Mouse (Mus musculus) liver, embryonic 14.5 days (tissue): ENCODE results near the gene Pip4p1. TPM values are rescaled to one million over a fixed set of nuclear protein-coding genes. Genes with fewer than 3 reads are reported as not detected.
A peak's percentile ranks its signal among the peaks of the same experiment; 100 is the strongest.
"Not testable (repeated sequence)": the region's sequence is repeated elsewhere in the genome, so short reads cannot be mapped to it uniquely, and the experiment has no call there.

Experiments used
- ATAC-seq: fragments of 200-750 bp; cut with Nextera tagmentation; 2 replicates; pipeline ENCODE4 v1.8.0; 2017; ENCODE audit warnings: moderate number of reproducible peaks, mild to moderate bottlenecking, moderate library complexity; ENCODE audit not compliant: insufficient read depth
- DNase-seq, 3 experiments: peaks; one replicate each; pipeline ENCODE4 v3.0.0-alpha.2; 2012 to 2013; ENCODE audit warnings: low read depth in 3 of 3, low spot score in 3 of 3
- H3K27ac ChIP-seq: fragments of 300-500 bp; sonication (generic); 2 replicates; pipeline ENCODE4 v1.5.1; 2014; ENCODE audit warnings: moderate library complexity, mild to moderate bottlenecking, control low read depth, inconsistent platforms
- H3K27me3 ChIP-seq: fragments of 300-500 bp; sonication (generic); 2 replicates; pipeline ENCODE4 v1.6.1; 2014; ENCODE audit warnings: mild to moderate bottlenecking, low read length, moderate library complexity; ENCODE audit not compliant: control insufficient read depth, insufficient read depth
- H3K36me3 ChIP-seq: fragments of 300-500 bp; sonication (generic); replicated peaks from 2 replicates; pipeline ENCODE4 v1.6.1; 2014; ENCODE audit warnings: low read depth; ENCODE audit not compliant: control insufficient read depth, insufficient read depth
- H3K4me1 ChIP-seq, 2 experiments: fragments of 200-500 bp in 1 of 2; fragments of 300-500 bp in 1 of 2; sonication (generic) in 1 of 2; replicated peaks; 2 replicates each; pipeline ENCODE4 v1.6.1; 2012 to 2014; ENCODE audit warnings: antibody characterized with exemption in 1 of 2, inconsistent platforms in 1 of 2, low read length in 1 of 2; ENCODE audit not compliant: control insufficient read depth in 2 of 2, insufficient read depth in 2 of 2
- H3K4me2 ChIP-seq: fragments of 300-500 bp; sonication (generic); 2 replicates; pipeline ENCODE4 v1.6.1; 2014; ENCODE audit warnings: low read depth, mild to moderate bottlenecking, control low read depth, moderate library complexity
- H3K4me3 ChIP-seq, 2 experiments: fragments of 200-500 bp in 1 of 2; fragments of 300-500 bp in 1 of 2; sonication (generic) in 1 of 2; 2 replicates each; pipeline ENCODE4 v1.5.1; 2012 to 2014; ENCODE audit warnings: low read depth in 2 of 2, low read length in 2 of 2, mild to moderate bottlenecking in 2 of 2, control low read depth in 1 of 2, inconsistent platforms in 1 of 2, moderate library complexity in 1 of 2; ENCODE audit not compliant: insufficient read depth in 1 of 2
- H3K9ac ChIP-seq: fragments of 300-500 bp; sonication (generic); replicated peaks from 2 replicates; pipeline ENCODE4 v1.6.1; 2014; ENCODE audit warnings: mild to moderate bottlenecking, control low read depth, moderate library complexity
- H3K9me3 ChIP-seq: fragments of 300-500 bp; sonication (generic); 2 replicates; pipeline ENCODE4 v1.6.1; 2016; ENCODE audit warnings: low read length, mixed read lengths; ENCODE audit not compliant: control insufficient read depth
- CTCF ChIP-seq: IDR thresholded peaks from 2 replicates; pipeline ENCODE4 v1.5.1; 2016; ENCODE audit warnings: antibody characterized with exemption, low read depth, control low read depth
- EP300 ChIP-seq: IDR thresholded peaks from 2 replicates; pipeline ENCODE4 v1.6.1; 2016; ENCODE audit warnings: antibody characterized with exemption, low read depth
- WGBS: fragments of 180-500 bp; shearing (Covaris S2); extraction: QIAGEN DNeasy Blood & Tissue Kit; methylation state at CpG from one replicate; pipeline ENCODE4 v1.1.7; 2014; ENCODE audit not compliant: insufficient replicate concordance; 5-methylcytosine and 5-hydroxymethylcytosine counted together
- polyA plus RNA-seq, 2 experiments: library from polyadenylated mRNA; depleted of rRNA in 1 of 2; stranded (reverse) in 1 of 2; unstranded in 1 of 2; fragments of >200 nt; fragmentation: Nextera tagmentation in 1 of 2; extraction: Ambion mirVana in 1 of 2; gene quantifications; 2 replicates each; pipeline versions ENCODE4 v1.2.1 to v1.2.3; 2012 to 2014

Gene Pip4p1
- polyA plus RNA-seq, 2 experiments = 16.9 to 24.7 TPM

GRCm38 (mm10) chr14:50955487-50955886, 24.8 kb upstream of the Pip4p1 start:
- H3K36me3 ChIP-seq = peaks cover 18% of the 10 kb centered on the region
- 65% methylated on average over 10 of the region's 10 CpGs for WGBS
- H3K4me1 ChIP-seq = peaks cover 10 to 26% of the 10 kb centered on the region in 2 experiments; a peak in 3 of 4 replicates
- no peak overlapping the region for H3K4me3 ChIP-seq
- TF ChIP-seq EP300 (no peak), CTCF (no peak)
- no peaks in the 10 kb centered on the region for H3K27me3 ChIP-seq
- DNase-seq (no peak), ATAC-seq (no peak)
- no peak overlapping the region for H3K27ac ChIP-seq
- H3K9me3 ChIP-seq = no peaks in the 10 kb centered on the region
- H3K4me2 ChIP-seq = peak overlapping the region; percentile 75
- H3K9ac ChIP-seq = no peak overlapping the region

DNA sequence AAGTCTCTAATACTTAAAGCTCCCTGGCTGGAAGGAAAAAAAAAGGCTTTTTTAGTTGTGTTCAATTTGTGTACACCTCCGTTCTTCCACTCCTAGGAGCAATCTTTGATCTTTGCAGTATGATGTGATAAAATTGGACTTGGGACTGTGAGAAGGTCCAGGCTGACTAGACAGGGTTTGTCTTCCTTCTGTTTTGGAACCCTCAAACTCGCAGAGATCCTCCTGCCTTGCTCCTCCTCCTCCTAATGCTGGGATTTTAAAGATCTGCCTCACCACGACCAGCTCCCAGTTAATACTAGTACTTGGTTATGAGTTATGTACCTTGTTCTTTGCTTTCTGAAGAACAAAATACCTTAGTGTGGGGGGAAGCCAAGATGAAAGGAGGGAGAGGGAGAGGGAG, 14.9 kb upstream of the Pip4p1 start:
- Histone ChIP-seq H3K4me1 (peaks cover 2 to 12% of the 10 kb centered on the region in 2 experiments; a peak in 2 of 4 replicates), H3K4me3 (peak overlapping the region; percentile 87), H3K4me2 (peak overlapping the region; percentile 72), H3K27ac (peak overlapping the region; percentile 89), H3K36me3 (peaks cover 10% of the 10 kb centered on the region), H3K9ac (peak overlapping the region; percentile 90)
- not testable (repeated sequence) for DNase-seq, H3K9me3 ChIP-seq, ATAC-seq, H3K27me3 ChIP-seq
- WGBS = 7% methylated on average over 3 of the region's 3 CpGs

- ATAC-seq, H3K9me3 ChIP-seq, H3K27me3 ChIP-seq, DNase-seq: not testable (repeated sequence)
- Histone ChIP-seq H3K36me3 (peaks cover 10% of the 10 kb centered on the region), H3K4me1 (peaks cover 2 to 12% of the 10 kb centered on the region in 2 experiments; a peak in 2 of 4 replicates), H3K27ac (peak overlapping the region; percentile 89), H3K9ac (peak overlapping the region; percentile 90), H3K4me2 (peak overlapping the region; percentile 72), H3K4me3 (peak overlapping the region; percentile 87)
- 7% methylated on average over 6 of the region's 6 CpGs for WGBS
These were observed 14.4 kb upstream of the Pip4p1 start for GRCm38 (mm10) chr14:50945081-50945480.

DNA sequence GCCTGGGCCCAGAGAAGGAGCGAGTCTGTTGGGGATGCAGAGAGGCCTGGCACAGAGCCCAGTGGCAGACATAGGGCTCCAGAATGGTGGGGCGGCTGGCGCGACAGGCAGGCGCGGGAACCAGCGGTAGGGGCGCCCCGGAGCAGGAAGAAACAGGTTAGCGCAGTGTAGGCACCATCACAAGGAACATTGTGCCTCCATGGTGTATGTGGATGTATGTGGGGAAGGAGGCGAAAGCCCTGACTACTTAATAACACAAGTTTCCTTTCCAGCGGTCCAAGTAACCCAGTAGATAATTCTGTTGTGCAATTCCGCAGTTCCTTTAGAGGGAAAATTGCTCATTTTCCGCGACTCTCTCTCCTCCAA, 14.0 kb upstream of the Pip4p1 start:
- H3K9me3 ChIP-seq, H3K27me3 ChIP-seq, DNase-seq: not testable (repeated sequence)
- Histone ChIP-seq H3K4me2 (peak overlapping the region; percentile 72), H3K9ac (peak overlapping the region; percentile 90), H3K36me3 (peaks cover 10% of the 10 kb centered on the region), H3K4me3 (peak overlapping the region; percentile 87), H3K4me1 (peaks cover 2 to 12% of the 10 kb centered on the region in 2 experiments; a peak in 2 of 4 replicates), H3K27ac (peak overlapping the region; percentile 89)
- peak; percentile 88 for ATAC-seq
- WGBS = under 1% methylated on average over 14 of the region's 15 CpGs
- TF ChIP-seq CTCF = peak; percentile 62

DNA sequence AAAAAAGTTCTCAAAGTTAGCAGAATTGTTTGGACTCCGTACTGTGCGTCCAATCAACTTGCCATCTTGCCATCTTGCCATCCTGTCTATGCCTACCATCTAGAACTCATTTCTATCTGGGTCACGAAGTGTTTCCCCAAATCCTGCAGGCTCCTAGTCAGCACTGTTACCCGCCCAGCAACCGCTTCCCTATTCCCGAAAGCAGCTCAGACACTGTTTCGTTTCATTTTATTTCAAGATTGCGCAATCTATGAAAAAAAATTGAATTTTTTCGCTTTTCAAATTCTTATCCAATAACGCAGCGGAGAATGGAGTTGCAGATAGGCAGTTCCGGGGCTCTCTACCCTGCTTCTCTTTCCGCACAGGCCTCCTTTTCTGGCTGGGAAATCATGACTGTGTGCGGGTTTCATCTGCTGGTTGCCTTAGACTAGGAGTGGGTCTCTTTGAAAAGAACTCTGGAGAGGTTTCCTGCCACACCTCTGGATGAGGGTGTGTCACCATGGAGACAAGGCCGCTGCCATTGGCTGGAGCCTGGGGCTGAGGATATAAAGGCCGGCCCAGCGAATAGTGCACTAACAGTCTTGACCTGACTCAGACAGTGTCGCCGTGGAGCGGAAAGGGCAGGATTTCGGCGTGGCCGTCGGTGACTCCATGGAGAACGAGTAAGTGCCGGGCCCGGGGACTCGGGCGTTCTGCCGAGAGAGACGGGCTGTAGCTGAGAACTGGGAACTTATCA, 13.4 kb upstream of the Pip4p1 start, which contains the start of gene Gm49342:
Gm49342 (plus strand) TSS at position 586 of the 736 bp plus-strand sequence.
- Histone ChIP-seq H3K4me3 (peak within 1 kb of the TSS; percentile 87), H3K9ac (peak within 1 kb of the TSS; percentile 90), H3K27me3 (no peaks in the 10 kb centered on the region), H3K27ac (peak within 1 kb of the TSS; percentile 89), H3K9me3 (no peaks in the 10 kb centered on the region), H3K4me1 (peaks cover 2 to 12% of the 10 kb centered on the region in 2 experiments; a peak in 2 of 4 replicates), H3K36me3 (peaks cover 5% of the 10 kb centered on the region), H3K4me2 (peak within 1 kb of the TSS; percentile 72)
- DNase-seq = peak; percentile 88 to 92 (median 91)
- 7% methylated on average over 31 of the region's 31 CpGs for WGBS
- peak; percentile 97 for ATAC-seq
- no peak for TF ChIP-seq EP300
- TF ChIP-seq CTCF = peak; percentile 80
